Mouse (Mus musculus): ENCODE measurements at regions not wholly inside any gene's neighbourhood (a gene's known extent, or its start where the extent isn't known, plus 50 kb on each side); places are given as distances from the start of the nearest gene placed in this dataset.

- DNase-seq: no peak
These were observed 103.0 kb upstream of the Flrt2 start for GRCm38 (mm10) chr12:95589011-95589410.

GRCm38 (mm10) chr12:95619281-95619680 lies 72.7 kb upstream of the Flrt2 start:
- DNase-seq: no peak

GRCm38 (mm10) chr12:95631029-95631428 lies 61.0 kb upstream of the Flrt2 start:
- no peak for DNase-seq

- DNase-seq: no peak
These were observed 55.4 kb upstream of the Flrt2 start for GRCm38 (mm10) chr12:95636647-95637046.

GRCm38 (mm10) chr12:95639892-95640291 lies 52.1 kb upstream of the Flrt2 start:
- DNase-seq: no peak

GRCm38 (mm10) chr12:95641628-95642027 lies 50.4 kb upstream of the Flrt2 start:
- DNase-seq: no peak
